Mouse (Mus musculus) liver, adult 2 months (tissue): ENCODE data around the gene Elf2.

Source experiments
- CTCF ChIP-seq: fragments of 200-500 bp; IDR thresholded peaks from 2 replicates; pipeline ENCODE4 v1.5.1; 2011; ENCODE audit warnings: low read depth, low read length, control low read depth
- POLR2A ChIP-seq: fragments of 200-500 bp; IDR thresholded peaks from 2 replicates; pipeline ENCODE4 v1.6.1; 2011; ENCODE audit warnings: low read length, control low read depth; ENCODE audit not compliant: insufficient read depth; ENCODE audit errors: extremely low read depth

GRCm38 (mm10) chr3:51208633-51209032 lies 131.8 kb downstream of the Elf2 start:
- no peak for TF ChIP-seq CTCF
- no peak for TF ChIP-seq POLR2A
